Comparison of ENCODE assay signal across 12 mouse cellular contexts in genomic region chr2:25497846-25498575, GRCm38 (mm10). TPM values are rescaled to one million over a fixed set of nuclear protein-coding genes. Genes with fewer than 3 reads are reported as not detected.
DNase-seq lines count a peak whose midpoint lies in the region; ATAC-seq and TF ChIP-seq lines count a peak whose summit lies in the region.
"Had no signal": no experiment of that assay in that cellular context is flagged by ENCODE, and none has a peak within 500 bp of the region (broad histone marks: within the 10 kb centered on the region; RNA-seq: fewer than 3 reads in every experiment).

No protein-coding gene starts in this region.

- H3K9me3 ChIP-seq in hindbrain, postnatal 0 days (ENCODE audit: low read length) = no peaks in the 10 kb centered on the region

- WGBS in kidney, adult 2 months = 40% methylated on average over 6 of the region's 6 CpGs
- WGBS in hindbrain, postnatal 0 days = 53% methylated on average over 6 of the region's 6 CpGs

- ATAC-seq in CD4-positive, CD25-positive, alpha-beta regulatory T cell, adult 4 months = peak; percentile 16
- ATAC-seq in hindbrain, postnatal 0 days = no peak
- ATAC-seq: forebrain, postnatal 0 days had no signal

- peaks cover 11% of the 10 kb centered on the region; the same call in 1 of the 2 replicates for H3K4me1 ChIP-seq in kidney, adult 2 months (ENCODE audit: control insufficient read depth, insufficient read depth, low read length)
- peaks cover 14% of the 10 kb centered on the region for H3K4me1 ChIP-seq in hindbrain, postnatal 0 days (ENCODE audit: insufficient read depth, low read length)

- H3K27me3 ChIP-seq in kidney, adult 2 months (replicated peaks; ENCODE audit: control insufficient read depth, insufficient read depth, low read length) = no peaks in the 10 kb centered on the region
- H3K27me3 ChIP-seq in hindbrain, postnatal 0 days (ENCODE audit: insufficient read depth, low read length) = no peaks in the 10 kb centered on the region

- H3K4me3 ChIP-seq in kidney, adult 2 months (ENCODE audit: insufficient read depth, low read depth, low read length) = no peak overlapping the region
- no peak overlapping the region for H3K4me3 ChIP-seq in hindbrain, postnatal 0 days (ENCODE audit: low read length)

- DNase-seq in kidney, adult 2 months = peak; percentile 26
- DNase-seq in kidney, postnatal 25 days = no peak
- DNase-seq in 3T3-L1 (ENCODE audit: low read depth, low spot score) = peak; percentile 36
- no peak for DNase-seq in hindbrain, postnatal 0 days (ENCODE audit: low spot score)
- DNase-seq in spleen, adult 18-20 months = no peak
- DNase-seq in ovary, postnatal 36 days (ENCODE audit: low spot score) = no peak
- DNase-seq: forebrain, postnatal 0 days; heart, postnatal 10 days had no signal

- H3K36me3 ChIP-seq in kidney, adult 2 months (ENCODE audit: control insufficient read depth, insufficient read depth, low read length) = no peaks in the 10 kb centered on the region
- H3K36me3 ChIP-seq in hindbrain, postnatal 0 days (ENCODE audit: insufficient read depth, low read length) = peaks cover 5% of the 10 kb centered on the region; the same call in 1 of the 2 replicates

- no peak overlapping the region for H3K9ac ChIP-seq in hindbrain, postnatal 0 days (replicated peaks; ENCODE audit: low read length)
- H3K9ac ChIP-seq: forebrain, postnatal 0 days; liver, embryonic 14.5 days had no signal

- TF ChIP-seq POLR2A in kidney, adult 2 months (IDR thresholded peaks at IDR 0.05; ENCODE audit: low read depth, low read length) = no peak

- H3K4me2 ChIP-seq in hindbrain, postnatal 0 days (ENCODE audit: low read depth, low read length) = no peak overlapping the region

- TF ChIP-seq CTCF in kidney, adult 2 months (conservative IDR thresholded peaks at IDR 0.05; ENCODE audit: insufficient read depth, insufficient read length, low read depth, low read length) = no peak
- TF ChIP-seq CTCF in hindbrain, postnatal 0 days (IDR thresholded peaks at IDR 0.05; ENCODE audit: low read depth) = no peak

- H3K27ac ChIP-seq in kidney, adult 2 months (ENCODE audit: insufficient read depth, low read depth, low read length) = peak overlapping the region; percentile 29
- peak overlapping the region; percentile 38; the same call in 1 of the 2 replicates for H3K27ac ChIP-seq in hindbrain, postnatal 0 days
- H3K27ac ChIP-seq: liver, embryonic 14.5 days had no signal

RNA-seq across cellular contexts. Expression of gene Fbxw5, which starts 2.5 kb away (rescaled TPM):
- polyA plus RNA-seq in kidney, adult 2 months (2012; rRNA removed) = 39.6 and 48.4 TPM in 2 replicates
- 100 to 1,000 TPM in 1 of 2 experiments, 10 to 100 TPM in 1; 60.7 to 143 TPM for polyA plus RNA-seq in CD4-positive, CD25-positive, alpha-beta regulatory T cell, adult 4 months (2017; shearing (Covaris generic))
- 140 and 175 TPM in 2 replicates for total RNA-seq in hindbrain, postnatal 0 days (2014; rRNA removed)
- 93.4 and 102 TPM in 2 replicates for polyA plus RNA-seq in hindbrain, postnatal 0 days (2015; fragmentation: Nextera tagmentation; extraction: Ambion mirVana)

RNA-seq across cellular contexts. Expression of gene C8g, which starts 3.5 kb away (rescaled TPM):
- 20.6 and 22.0 TPM in 2 replicates for polyA plus RNA-seq in kidney, adult 2 months (2012; rRNA removed)
- 1 to 10 TPM; 4.5 to 4.6 TPM for polyA plus RNA-seq in CD4-positive, CD25-positive, alpha-beta regulatory T cell, adult 4 months (2017; shearing (Covaris generic))
- total RNA-seq in hindbrain, postnatal 0 days (2014; rRNA removed) = 0.58 and 0.68 TPM in 2 replicates
- polyA plus RNA-seq in hindbrain, postnatal 0 days (2015; fragmentation: Nextera tagmentation; extraction: Ambion mirVana) = 6.5 and 8.0 TPM in 2 replicates
- total RNA-seq: neutrophil, adult 5-6 weeks had no signal

RNA-seq across cellular contexts. Expression of gene Lcn12, which starts 4.3 kb away (rescaled TPM):
- polyA plus RNA-seq in kidney, adult 2 months (2012; rRNA removed) = 0.18 TPM in 1 of 2 replicates, not detected in the other
- not detected for polyA plus RNA-seq in CD4-positive, CD25-positive, alpha-beta regulatory T cell, adult 4 months (2017; shearing (Covaris generic))
- total RNA-seq in hindbrain, postnatal 0 days (2014; rRNA removed) = not detected in 2 replicates
- not detected in 2 replicates for polyA plus RNA-seq in hindbrain, postnatal 0 days (2015; fragmentation: Nextera tagmentation; extraction: Ambion mirVana)
- total RNA-seq: forebrain, postnatal 0 days; heart, postnatal 10 days; neutrophil, adult 5-6 weeks had no signal
- polyA plus RNA-seq: forebrain, postnatal 0 days; liver, embryonic 14.5 days; stomach, embryonic 14.5 days had no signal

RNA-seq across cellular contexts. Expression of gene Ptgds, which starts 28.2 kb away (rescaled TPM):
- 47.2 and 51.6 TPM in 2 replicates for polyA plus RNA-seq in kidney, adult 2 months (2012; rRNA removed)
- not detected for polyA plus RNA-seq in CD4-positive, CD25-positive, alpha-beta regulatory T cell, adult 4 months (2017; shearing (Covaris generic))
- total RNA-seq in hindbrain, postnatal 0 days (2014; rRNA removed) = 1,517 and 2,498 TPM in 2 replicates
- 2,872 and 3,193 TPM in 2 replicates for polyA plus RNA-seq in hindbrain, postnatal 0 days (2015; fragmentation: Nextera tagmentation; extraction: Ambion mirVana)
- total RNA-seq: neutrophil, adult 5-6 weeks had no signal

RNA-seq across cellular contexts. Expression of gene Paxx, which starts 37.1 kb away (rescaled TPM):
- 49.0 and 53.2 TPM in 2 replicates for polyA plus RNA-seq in kidney, adult 2 months (2012; rRNA removed)
- 100 to 1,000 TPM in 1 of 2 experiments, 10 to 100 TPM in 1; 74.7 to 102 TPM for polyA plus RNA-seq in CD4-positive, CD25-positive, alpha-beta regulatory T cell, adult 4 months (2017; shearing (Covaris generic))
- 183 and 187 TPM in 2 replicates for total RNA-seq in hindbrain, postnatal 0 days (2014; rRNA removed)
- 141 and 145 TPM in 2 replicates for polyA plus RNA-seq in hindbrain, postnatal 0 days (2015; fragmentation: Nextera tagmentation; extraction: Ambion mirVana)

Comparison
In these comparisons a context has a peak if more than half of its experiments do, and no peak if none do; other contexts are left out.
1. DNase-seq: peak in kidney, adult 2 months (single experiment) and 3T3-L1 (single experiment); none in kidney, postnatal 25 days (0 of 2), hindbrain, postnatal 0 days (single experiment), spleen, adult 18-20 months (0 of 2) and ovary, postnatal 36 days (single experiment).